Mouse (Mus musculus) limb, embryonic 15.5 days (tissue): ENCODE measurements at regions not wholly inside any gene's neighbourhood (a gene's known extent, or its start where the extent isn't known, plus 50 kb on each side); places are given as distances from the start of the nearest gene placed in this dataset.

Experiments
- ATAC-seq: fragments of 200-750 bp; cut with Nextera tagmentation; 2 replicates; pipeline ENCODE4 v1.8.0; 2017; ENCODE audit warnings: low read depth, moderate TSS enrichment; ENCODE audit not compliant: insufficient number of reproducible peaks, low FRiP score, low TSS enrichment
- H3K27ac ChIP-seq: fragments of 300-500 bp; sonication (generic); 2 replicates; pipeline ENCODE4 v1.5.1; 2015; ENCODE audit warnings: moderate library complexity, mild to moderate bottlenecking, inconsistent platforms
- H3K27me3 ChIP-seq: fragments of 300-500 bp; sonication (generic); 2 replicates; pipeline ENCODE4 v1.6.1; 2015; ENCODE audit warnings: inconsistent platforms
- H3K36me3 ChIP-seq: fragments of 300-500 bp; sonication (generic); 2 replicates; pipeline ENCODE4 v1.6.1; 2015; ENCODE audit warnings: inconsistent platforms
- H3K4me1 ChIP-seq: fragments of 300-500 bp; sonication (generic); 2 replicates; pipeline ENCODE4 v1.6.1; 2015; ENCODE audit warnings: inconsistent platforms
- H3K4me2 ChIP-seq: fragments of 300-500 bp; sonication (generic); 2 replicates; pipeline ENCODE4 v1.6.1; 2015; ENCODE audit warnings: mild to moderate bottlenecking, inconsistent platforms
- H3K4me3 ChIP-seq: fragments of 300-500 bp; sonication (generic); 2 replicates; pipeline ENCODE4 v1.5.1; 2015; ENCODE audit warnings: mild to moderate bottlenecking, inconsistent platforms
- H3K9ac ChIP-seq: fragments of 300-500 bp; sonication (generic); 2 replicates; pipeline ENCODE4 v1.6.1; 2015; ENCODE audit warnings: inconsistent platforms
- H3K9me3 ChIP-seq: fragments of 300-500 bp; sonication (generic); 2 replicates; pipeline ENCODE4 v1.6.1; 2016; ENCODE audit warnings: inconsistent platforms
- WGBS: fragments of 180-500 bp; shearing (Covaris S2); methylation state at CpG from one replicate; pipeline ENCODE4 v1.1.7; 2015; 5-methylcytosine and 5-hydroxymethylcytosine counted together

DNA sequence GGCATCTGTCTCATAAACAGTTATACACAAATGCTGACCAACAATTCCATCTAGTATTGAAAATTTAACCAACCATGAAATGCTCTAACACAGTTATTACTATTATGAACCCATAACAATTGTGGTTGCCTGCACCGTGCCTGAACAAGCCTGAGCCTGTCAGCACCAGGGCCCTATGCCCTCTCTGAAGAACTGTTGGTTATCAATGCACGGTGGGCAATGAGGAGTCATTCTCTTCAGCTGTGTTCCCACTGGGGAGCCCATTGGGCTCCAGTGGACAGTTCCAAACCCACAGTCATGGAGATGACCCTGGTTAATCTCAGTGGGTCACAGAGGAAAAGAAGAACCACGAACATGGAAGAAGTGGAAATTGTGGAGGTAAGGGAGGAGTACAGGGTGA, 126.5 kb upstream of the Nr5a2 start:
- H3K4me1 ChIP-seq, result no peaks in the 10 kb centered on the region
- no peak for ATAC-seq
- no peaks in the 10 kb centered on the region for H3K27me3 ChIP-seq
- H3K4me2 ChIP-seq, result no peak overlapping the region
- WGBS, result 84% methylated on average over 3 of the region's 3 CpGs
- H3K4me3 ChIP-seq, result no peak overlapping the region
- H3K36me3 ChIP-seq, result no peaks in the 10 kb centered on the region
- H3K9me3 ChIP-seq, result no peaks in the 10 kb centered on the region
- no peak overlapping the region for H3K9ac ChIP-seq
- H3K27ac ChIP-seq, result no peak overlapping the region

- H3K4me1 ChIP-seq, result no peaks in the 10 kb centered on the region
- no peak overlapping the region for H3K9ac ChIP-seq
- no peak for ATAC-seq
- no peak overlapping the region for H3K4me2 ChIP-seq
- H3K27me3 ChIP-seq, result no peaks in the 10 kb centered on the region
- H3K4me3 ChIP-seq, result no peak overlapping the region
- 71% methylated on average over 1 of the region's 1 CpGs for WGBS
- H3K27ac ChIP-seq, result no peak overlapping the region
- no peaks in the 10 kb centered on the region for H3K9me3 ChIP-seq
- no peaks in the 10 kb centered on the region for H3K36me3 ChIP-seq
Observed at GRCm38 (mm10) chr1:137083500-137083899, 123.3 kb upstream of the Nr5a2 start.

GRCm38 (mm10) chr1:137079401-137080003, 119.3 kb upstream of the Nr5a2 start:
- H3K27me3 ChIP-seq, result no peaks in the 10 kb centered on the region
- WGBS, result 56% methylated on average over 11 of the region's 11 CpGs
- no peaks in the 10 kb centered on the region for H3K36me3 ChIP-seq
- H3K4me3 ChIP-seq, result no peak overlapping the region
- no peak overlapping the region for H3K4me2 ChIP-seq
- H3K9ac ChIP-seq, result no peak overlapping the region
- no peak overlapping the region for H3K27ac ChIP-seq
- H3K4me1 ChIP-seq, result no peaks in the 10 kb centered on the region
- no peak for ATAC-seq
- no peaks in the 10 kb centered on the region for H3K9me3 ChIP-seq

DNA sequence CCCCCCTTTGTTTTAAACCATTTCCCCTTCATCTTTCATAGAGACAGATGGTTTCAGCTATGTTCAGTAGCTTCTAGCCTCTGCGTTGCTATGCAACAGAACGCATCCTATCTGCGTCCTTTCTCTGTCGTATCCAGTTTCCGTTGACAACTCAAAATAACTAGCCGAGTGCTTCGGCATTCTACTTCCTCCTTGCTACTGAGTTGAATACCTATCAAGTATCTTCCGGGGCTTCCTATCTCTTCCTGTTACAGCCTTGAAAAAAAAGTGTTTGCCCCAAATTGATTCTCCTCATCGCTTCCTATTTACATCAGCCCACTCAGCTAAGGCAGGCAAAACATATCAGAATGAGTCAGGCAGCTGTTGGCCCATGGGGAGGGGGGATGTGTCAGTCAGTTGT, 114.5 kb upstream of the Nr5a2 start:
- no peak overlapping the region for H3K4me2 ChIP-seq
- no peaks in the 10 kb centered on the region for H3K36me3 ChIP-seq
- H3K9me3 ChIP-seq, result no peaks in the 10 kb centered on the region
- no peak overlapping the region for H3K4me3 ChIP-seq
- no peak for ATAC-seq
- no peak overlapping the region for H3K9ac ChIP-seq
- no peaks in the 10 kb centered on the region for H3K27me3 ChIP-seq
- H3K27ac ChIP-seq, result no peak overlapping the region
- 61% methylated on average over 9 of the region's 9 CpGs for WGBS
- H3K4me1 ChIP-seq, result no peaks in the 10 kb centered on the region

DNA sequence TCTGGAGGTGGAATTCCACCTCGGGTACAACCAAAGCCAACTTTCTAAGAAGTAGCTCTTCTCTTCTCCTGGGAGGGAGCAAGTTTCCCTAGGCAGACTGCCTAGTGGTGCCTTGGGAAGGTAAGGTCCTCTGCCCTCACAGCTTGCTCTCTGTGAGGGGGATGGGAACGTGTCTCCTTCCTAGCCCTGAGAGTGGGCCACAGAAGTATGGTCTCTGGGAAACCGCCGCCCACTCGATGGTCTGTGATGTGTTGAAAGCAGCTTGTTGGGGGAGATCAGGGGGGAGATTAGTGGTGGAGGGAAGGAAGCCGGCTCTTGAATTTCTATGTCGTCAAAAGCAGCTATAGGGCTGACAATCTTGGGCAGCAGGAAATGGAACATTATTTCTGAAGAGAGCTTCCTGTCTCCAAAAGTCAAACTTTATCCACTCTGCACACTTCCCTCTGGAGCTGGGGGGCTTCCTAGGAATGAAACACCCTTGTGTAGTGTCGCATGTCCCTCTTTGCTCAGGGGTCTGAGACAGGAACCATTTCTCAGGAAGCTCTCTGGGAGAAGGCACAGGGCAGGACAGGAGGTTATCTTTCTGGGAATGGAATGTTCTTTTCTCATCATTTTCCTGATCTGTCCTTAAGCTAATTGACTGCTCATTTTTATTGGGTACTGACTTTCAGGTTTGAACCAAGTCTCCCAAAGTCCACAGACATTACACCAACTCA, 113.8 kb upstream of the Nr5a2 start:
- no peaks in the 10 kb centered on the region for H3K27me3 ChIP-seq
- ATAC-seq, result no peak
- H3K9ac ChIP-seq, result no peak overlapping the region
- no peaks in the 10 kb centered on the region for H3K4me1 ChIP-seq
- no peaks in the 10 kb centered on the region for H3K9me3 ChIP-seq
- no peak overlapping the region for H3K27ac ChIP-seq
- no peaks in the 10 kb centered on the region for H3K36me3 ChIP-seq
- WGBS, result 61% methylated on average over 8 of the region's 8 CpGs
- H3K4me2 ChIP-seq, result no peak overlapping the region
- H3K4me3 ChIP-seq, result no peak overlapping the region

DNA sequence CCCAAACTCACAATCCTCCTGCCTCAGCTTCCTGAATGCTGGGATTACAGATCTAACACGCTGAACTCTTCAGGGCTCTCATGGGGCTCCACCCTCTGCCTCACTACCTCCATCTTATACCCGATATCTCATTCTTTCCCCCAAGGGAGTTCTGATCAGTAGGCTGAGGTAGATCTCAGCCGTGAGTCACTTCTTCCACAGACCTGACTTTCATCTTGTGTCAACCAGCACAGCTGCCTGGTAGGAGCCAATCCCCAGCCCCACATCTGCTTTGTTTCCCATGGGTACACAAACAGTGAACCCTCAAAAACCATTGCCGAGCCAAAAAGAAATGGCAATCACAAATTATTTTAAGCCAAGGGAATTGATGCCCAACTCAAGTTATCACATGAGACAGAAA, 100.7 kb upstream of the Nr5a2 start:
- ATAC-seq, result no peak
- 82% methylated on average over 4 of the region's 4 CpGs for WGBS
- no peaks in the 10 kb centered on the region for H3K27me3 ChIP-seq
- H3K4me3 ChIP-seq, result no peak overlapping the region
- no peaks in the 10 kb centered on the region for H3K4me1 ChIP-seq
- no peak overlapping the region for H3K4me2 ChIP-seq
- H3K27ac ChIP-seq, result no peak overlapping the region
- no peaks in the 10 kb centered on the region for H3K36me3 ChIP-seq
- no peak overlapping the region for H3K9ac ChIP-seq
- no peaks in the 10 kb centered on the region for H3K9me3 ChIP-seq

GRCm38 (mm10) chr1:137053134-137053533, 92.9 kb upstream of the Nr5a2 start:
- Histone ChIP-seq H3K27me3 (no peaks in the 10 kb centered on the region), H3K9me3 (no peaks in the 10 kb centered on the region)
- no peak for ATAC-seq

DNA sequence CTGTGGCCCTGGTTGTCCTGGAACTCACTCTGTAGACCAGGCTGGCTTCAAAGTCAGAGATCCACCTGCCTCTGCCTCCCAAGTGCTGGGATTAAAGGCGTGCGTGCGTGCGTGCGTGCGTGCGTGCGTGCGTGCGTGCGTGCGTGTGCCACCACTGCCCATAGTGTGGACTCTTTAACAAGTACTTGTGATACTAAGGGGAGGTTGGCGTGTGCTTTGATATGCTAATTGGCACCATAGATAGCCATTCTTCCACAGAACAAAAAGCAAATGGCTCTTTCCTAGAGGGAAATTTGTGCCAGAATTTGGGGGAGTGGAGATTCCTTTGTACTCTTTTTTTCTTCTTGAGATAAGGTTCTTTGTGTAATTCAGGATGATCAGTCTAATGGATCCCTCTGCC, 91.3 kb upstream of the Nr5a2 start:
- ATAC-seq, result no peak
- 96% methylated on average over 13 of the region's 13 CpGs for WGBS
- Histone ChIP-seq H3K9me3 (no peaks in the 10 kb centered on the region), H3K9ac (no peak overlapping the region), H3K27ac (no peak overlapping the region), H3K27me3 (no peaks in the 10 kb centered on the region), H3K4me3 (no peak overlapping the region), H3K4me1 (no peaks in the 10 kb centered on the region), H3K36me3 (no peaks in the 10 kb centered on the region), H3K4me2 (no peak overlapping the region)

More at GRCm38 (mm10) chr1:137053134-137053533, 92.9 kb upstream of the Nr5a2 start:
- Histone ChIP-seq H3K4me2 (no peak overlapping the region), H3K9ac (no peak overlapping the region), H3K4me3 (no peak overlapping the region), H3K36me3 (no peaks in the 10 kb centered on the region), H3K4me1 (no peaks in the 10 kb centered on the region), H3K27ac (no peak overlapping the region)

GRCm38 (mm10) chr1:137044076-137044475, 83.8 kb upstream of the Nr5a2 start:
- 77% methylated on average over 6 of the region's 6 CpGs for WGBS
- Histone ChIP-seq H3K4me2 (no peak overlapping the region), H3K9me3 (no peaks in the 10 kb centered on the region), H3K9ac (no peak overlapping the region), H3K4me3 (no peak overlapping the region), H3K27me3 (no peaks in the 10 kb centered on the region), H3K36me3 (no peaks in the 10 kb centered on the region), H3K27ac (no peak overlapping the region), H3K4me1 (no peaks in the 10 kb centered on the region)
- no peak for ATAC-seq

- 57% methylated on average over 17 of the region's 17 CpGs for WGBS
- Histone ChIP-seq H3K27me3 (no peaks in the 10 kb centered on the region), H3K36me3 (no peaks in the 10 kb centered on the region), H3K4me3 (no peak overlapping the region), H3K27ac (no peak overlapping the region), H3K4me2 (no peak overlapping the region), H3K9me3 (no peaks in the 10 kb centered on the region), H3K4me1 (no peaks in the 10 kb centered on the region), H3K9ac (no peak overlapping the region)
- no peak for ATAC-seq
Observed at GRCm38 (mm10) chr1:137042414-137043010, 82.3 kb upstream of the Nr5a2 start.

DNA sequence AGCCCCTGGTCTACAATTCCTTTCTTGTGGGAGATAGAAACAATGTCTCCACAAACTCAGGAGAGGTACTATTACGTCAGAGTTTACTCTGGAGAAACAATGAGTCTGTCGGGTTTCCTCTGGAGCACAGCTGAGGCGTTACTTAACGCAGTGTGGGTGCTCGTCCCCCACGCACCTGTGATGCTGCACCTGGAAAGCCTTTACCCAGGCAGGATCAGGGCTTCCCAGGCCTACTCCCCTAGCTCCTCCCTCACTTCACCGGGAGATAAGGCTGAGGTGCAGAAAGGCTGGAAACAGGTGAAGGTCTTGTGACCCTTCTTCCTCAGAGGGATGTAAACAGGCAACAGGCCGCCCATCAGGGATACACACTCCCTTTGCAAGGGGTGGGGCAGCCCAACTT, 80.7 kb upstream of the Nr5a2 start:
- H3K27me3 ChIP-seq, result no peaks in the 10 kb centered on the region
- no peak; the same call in 1 of the 2 replicates for ATAC-seq
- H3K9me3 ChIP-seq, result no peaks in the 10 kb centered on the region
- no peaks in the 10 kb centered on the region for H3K36me3 ChIP-seq
- no peak overlapping the region for H3K4me2 ChIP-seq
- no peak overlapping the region for H3K27ac ChIP-seq
- no peaks in the 10 kb centered on the region for H3K4me1 ChIP-seq
- no peak overlapping the region for H3K9ac ChIP-seq
- no peak overlapping the region for H3K4me3 ChIP-seq
- WGBS, result 66% methylated on average over 8 of the region's 8 CpGs

GRCm38 (mm10) chr1:137034586-137034985, 74.3 kb upstream of the Nr5a2 start:
- WGBS, result 89% methylated on average over 6 of the region's 6 CpGs

More at GRCm38 (mm10) chr1:137034586-137034985, 74.3 kb upstream of the Nr5a2 start:
- no peak for ATAC-seq
- no peaks in the 10 kb centered on the region for H3K27me3 ChIP-seq
- H3K4me2 ChIP-seq, result no peak overlapping the region
- no peak overlapping the region for H3K4me3 ChIP-seq
- no peaks in the 10 kb centered on the region for H3K4me1 ChIP-seq
- H3K36me3 ChIP-seq, result no peaks in the 10 kb centered on the region
- no peak overlapping the region for H3K9ac ChIP-seq
- no peak overlapping the region for H3K27ac ChIP-seq
- no peaks in the 10 kb centered on the region for H3K9me3 ChIP-seq
